Mouse (Mus musculus): ENCODE results near the gene Gbp2. TPM values are rescaled to one million over a fixed set of nuclear protein-coding genes. Genes with fewer than 3 reads are reported as not detected.
A peak's percentile ranks its signal among the peaks of the same experiment; 100 is the strongest.
"Not testable (repeated sequence)": the region's sequence is repeated elsewhere in the genome, so short reads cannot be mapped to it uniquely, and the experiment has no call there.

Gbp2 gene
- total RNA-seq (2015) = 5.0 and 7.6 TPM in 2 replicates
- total RNA-seq (2017) = 9.1 and 9.8 TPM in 2 replicates

- peak; percentile 64 for ATAC-seq (replicated peaks; ENCODE audit: poor library complexity)
These were observed at the start of gene Gbp2 for GRCm38 (mm10) chr3:142620111-142620955. TSS of gene Gbp2 (plus strand) at chr3:142620602.

GRCm38 (mm10) chr3:142570738-142571137 is 49.7 kb upstream of the Gbp2 start:
- ATAC-seq (replicated peaks; ENCODE audit: poor library complexity) = no peak

GRCm38 (mm10) chr3:142577108-142577507 is 43.3 kb upstream of the Gbp2 start:
- ATAC-seq (replicated peaks; ENCODE audit: poor library complexity) = peak; percentile 76

DNA sequence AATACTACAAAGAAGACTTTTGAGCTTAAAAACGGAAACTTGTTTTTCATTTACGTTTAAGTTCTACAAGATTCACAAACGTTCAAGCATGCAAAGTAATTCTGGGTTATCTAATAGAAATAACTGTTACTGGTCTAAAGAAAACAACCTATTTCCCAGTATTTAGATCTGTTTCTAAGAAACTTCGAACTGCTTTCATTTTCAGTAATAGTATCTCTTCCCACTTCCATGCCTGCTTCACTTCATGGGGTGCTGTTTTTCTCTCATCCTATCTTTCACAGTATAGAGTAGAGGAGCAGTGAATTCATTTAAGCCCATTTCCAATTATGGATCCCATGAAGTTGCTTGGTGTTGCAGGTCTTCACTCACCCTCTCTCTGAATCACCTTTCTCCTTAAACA is 42.1 kb upstream of the Gbp2 start:
- no peak for ATAC-seq (replicated peaks; ENCODE audit: poor library complexity)

- no peak for ATAC-seq (replicated peaks; ENCODE audit: poor library complexity)
These were observed 37.3 kb upstream of the Gbp2 start for GRCm38 (mm10) chr3:142583067-142583466.

- ATAC-seq (replicated peaks; ENCODE audit: poor library complexity) = no peak
These were observed 33.0 kb upstream of the Gbp2 start for GRCm38 (mm10) chr3:142587386-142587785.

DNA sequence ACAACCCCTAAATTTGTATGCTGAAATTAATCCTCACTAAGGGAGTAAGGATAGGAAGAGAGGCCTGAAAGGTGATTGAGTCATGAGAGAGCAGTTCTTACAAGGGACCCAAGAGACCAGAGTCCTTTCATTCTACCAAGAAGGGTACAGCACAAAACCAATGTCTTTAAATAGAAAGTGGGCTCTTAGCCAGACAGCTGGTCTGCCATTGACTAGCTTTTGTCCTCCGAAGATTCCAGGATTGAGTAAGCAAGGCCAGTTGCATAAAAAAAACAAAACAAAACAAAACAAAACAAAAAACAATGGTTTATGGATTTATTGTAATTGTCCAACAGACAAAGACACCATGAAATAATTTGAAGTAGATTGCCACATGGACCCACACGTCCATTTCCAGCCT is 31.5 kb upstream of the Gbp2 start:
- no peak for ATAC-seq (replicated peaks; ENCODE audit: poor library complexity)

DNA sequence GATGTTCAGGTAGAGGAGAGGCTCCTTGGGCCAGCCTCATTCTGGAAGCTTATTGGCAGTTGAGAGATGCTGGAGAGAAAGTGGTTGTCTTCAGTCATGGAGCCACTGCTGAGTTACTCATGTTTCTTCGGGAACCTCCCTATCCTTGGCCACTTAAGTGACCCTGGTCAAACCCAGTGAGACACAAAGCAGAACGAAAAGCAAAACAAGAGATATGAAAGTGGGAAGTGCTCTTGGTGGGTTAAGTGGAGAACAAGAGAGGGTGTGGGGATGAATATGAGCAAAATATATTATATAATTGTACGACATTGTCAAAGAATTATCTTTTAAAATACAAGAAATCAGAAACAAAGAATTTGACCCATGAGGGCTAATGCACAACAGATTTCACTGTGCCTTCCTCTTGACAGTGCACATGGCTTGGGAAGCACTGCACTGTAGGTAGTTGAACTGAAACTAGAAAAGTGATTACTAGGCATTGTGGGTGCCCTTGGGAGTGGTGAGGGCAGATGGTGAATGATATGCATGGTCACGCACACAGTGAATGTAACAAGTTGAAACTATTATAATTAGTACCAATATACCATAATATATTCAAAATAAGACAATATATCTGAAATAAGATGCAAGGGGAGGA is 29.9 kb upstream of the Gbp2 start:
- ATAC-seq (replicated peaks; ENCODE audit: poor library complexity) = peak; percentile 87

- ATAC-seq (replicated peaks; ENCODE audit: poor library complexity) = no peak
These were observed 25.9 kb upstream of the Gbp2 start, which contains the start of gene Gbp2b for GRCm38 (mm10) chr3:142594547-142594946. TSS of gene Gbp2b (plus strand) at chr3:142594847.

- ATAC-seq (replicated peaks; ENCODE audit: poor library complexity) = no peak
These were observed 22.5 kb upstream of the Gbp2 start for GRCm38 (mm10) chr3:142597923-142598322.

DNA sequence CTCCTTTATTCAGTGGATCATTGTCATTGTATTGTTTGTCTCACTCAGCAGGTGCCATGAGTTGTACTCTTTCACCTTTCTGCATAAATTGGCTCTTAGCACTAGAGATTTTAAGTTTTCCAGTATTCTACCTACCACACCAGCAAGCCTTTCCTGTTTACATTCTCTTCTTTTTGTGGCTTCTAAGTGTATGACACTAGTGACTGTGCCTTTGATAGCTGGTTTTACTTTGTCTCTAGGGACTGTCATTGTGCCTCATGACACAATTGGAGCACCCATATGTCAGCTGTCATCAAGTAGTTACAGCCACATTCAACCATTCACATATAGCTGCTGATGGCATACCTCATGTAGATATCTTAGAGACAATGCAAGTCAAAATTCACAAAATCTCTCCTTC is 18.7 kb upstream of the Gbp2 start:
- no peak for ATAC-seq (replicated peaks; ENCODE audit: poor library complexity)

GRCm38 (mm10) chr3:142618658-142619057 is 1.7 kb upstream of the Gbp2 start:
- ATAC-seq (replicated peaks; ENCODE audit: poor library complexity) = no peak

- ATAC-seq (replicated peaks; ENCODE audit: poor library complexity) = no peak
These were observed 796 bp upstream of the Gbp2 start for GRCm38 (mm10) chr3:142619606-142620005.

- ATAC-seq (replicated peaks; ENCODE audit: poor library complexity) = peak; percentile 87
These were observed 657 bp downstream of the Gbp2 start for GRCm38 (mm10) chr3:142620956-142621562.

GRCm38 (mm10) chr3:142630385-142630784 is 10.0 kb downstream of the Gbp2 start:
- peak; percentile 86 for ATAC-seq (replicated peaks; ENCODE audit: poor library complexity)

DNA sequence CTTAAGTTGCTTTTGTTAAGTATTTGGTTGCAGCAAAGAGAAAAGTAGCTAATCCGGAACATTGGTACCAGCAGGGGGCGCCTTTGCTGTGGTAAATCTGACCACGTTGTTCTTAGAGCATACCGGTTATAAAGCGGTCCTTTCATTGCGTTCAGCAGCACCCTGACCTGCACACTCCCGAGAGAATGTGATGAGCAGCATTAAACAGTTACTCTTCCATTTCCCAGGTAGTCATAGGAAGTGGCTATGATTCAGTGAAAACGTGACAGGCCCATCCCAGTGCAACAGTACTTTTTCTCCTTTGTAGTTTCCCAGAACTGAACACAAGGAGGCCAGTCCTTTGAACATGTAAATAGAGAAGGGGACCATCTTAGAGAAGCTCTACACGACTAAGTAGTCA is 19.8 kb downstream of the Gbp2 start:
- ATAC-seq (replicated peaks; ENCODE audit: poor library complexity) = peak; percentile 93

DNA sequence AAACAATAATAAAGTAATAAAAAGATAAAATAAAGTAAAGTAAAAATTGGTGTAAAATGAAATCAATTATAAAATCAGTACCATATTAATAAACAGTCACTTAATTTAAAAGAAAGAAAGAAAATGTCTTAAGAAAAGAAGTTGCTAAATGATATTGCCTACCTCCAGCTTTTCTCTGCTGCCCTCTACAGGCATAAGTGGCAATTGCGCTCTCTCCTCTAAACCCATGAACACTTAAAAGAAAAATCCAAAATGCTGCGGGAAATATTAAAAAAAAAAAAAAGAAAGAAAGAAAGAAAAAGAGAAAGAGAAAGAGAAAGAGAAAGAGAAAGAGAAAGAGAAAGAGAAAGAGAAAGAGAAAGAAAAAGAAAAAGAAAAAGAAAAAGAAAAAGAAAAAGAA is 25.5 kb downstream of the Gbp2 start:
- ATAC-seq (replicated peaks; ENCODE audit: poor library complexity) = peak; percentile 90

- not testable (repeated sequence) for ATAC-seq (replicated peaks; ENCODE audit: poor library complexity)
These were observed 27.4 kb downstream of the Gbp2 start for GRCm38 (mm10) chr3:142647836-142648235.

DNA sequence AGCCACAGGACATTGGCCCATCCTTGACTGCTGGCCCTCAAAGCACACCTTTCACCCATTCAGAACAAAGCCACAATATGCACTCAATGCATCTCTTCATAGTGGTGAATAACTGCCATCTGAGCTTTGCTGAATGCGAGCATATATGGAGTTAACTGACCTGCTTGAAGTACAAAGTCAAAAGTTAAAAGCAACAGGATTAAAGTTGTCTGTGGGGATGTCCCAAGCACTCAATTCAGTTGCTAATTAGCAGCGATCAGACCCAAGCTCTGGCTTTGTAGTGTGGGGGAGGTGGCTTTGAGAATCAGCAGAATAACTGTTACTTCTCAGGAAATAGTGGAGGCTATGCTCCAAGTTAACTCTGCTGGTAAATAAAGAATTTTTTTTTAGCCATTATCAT is 29.8 kb downstream of the Gbp2 start:
- ATAC-seq (replicated peaks; ENCODE audit: poor library complexity) = no peak

GRCm38 (mm10) chr3:142664723-142665122 is 44.3 kb downstream of the Gbp2 start:
- ATAC-seq (replicated peaks; ENCODE audit: poor library complexity) = no peak

- peak; percentile 77 for ATAC-seq (replicated peaks; ENCODE audit: poor library complexity)
These were observed 54.2 kb downstream of the Gbp2 start for GRCm38 (mm10) chr3:142674607-142675006.

Data from megakaryocyte progenitor cell, adult 5-6 weeks (primary cell).